Mouse (Mus musculus) MEL (cell line): Measurements from ENCODE around the gene Rfx4. TPM values are rescaled to one million over a fixed set of nuclear protein-coding genes. Genes with fewer than 3 reads are reported as not detected.

ENCODE experiments used
- DNase-seq: peaks from one replicate; pipeline ENCODE4 v3.0.0; 2011; ENCODE audit warnings: low read depth, low spot score
- H3K27ac ChIP-seq: 2 replicates; pipeline ENCODE4 v1.5.1; 2012; ENCODE audit warnings: low read depth, mild to moderate bottlenecking, control low read depth, low read length, moderate library complexity; ENCODE audit not compliant: control insufficient read depth
- H3K27me3 ChIP-seq, 2 experiments: fragments of 150-350 bp in 1 of 2; sonication (generic) in 1 of 2; 2 replicates each; pipeline ENCODE4 v1.6.1; 2012; ENCODE audit warnings: low read length in 2 of 2, mild to moderate bottlenecking in 2 of 2, improper control_type of control experiment in 1 of 2, moderate library complexity in 1 of 2; ENCODE audit not compliant: insufficient read depth in 2 of 2, control insufficient read depth in 1 of 2
- H3K36me3 ChIP-seq, 2 experiments: 2 replicates each; pipeline ENCODE4 v1.6.1; 2012 to 2014; ENCODE audit warnings: low read length in 2 of 2, improper control_type of control experiment in 1 of 2, inconsistent platforms in 1 of 2, mild to moderate bottlenecking in 1 of 2; ENCODE audit not compliant: insufficient read depth in 2 of 2, control insufficient read depth in 1 of 2
- H3K4me1 ChIP-seq, 2 experiments: fragments of 150-350 bp in 1 of 2; sonication (generic) in 1 of 2; 2 replicates each; pipeline ENCODE4 v1.6.1; 2012; ENCODE audit warnings: low read length in 2 of 2, improper control_type of control experiment in 1 of 2, mild to moderate bottlenecking in 1 of 2; ENCODE audit not compliant: insufficient read depth in 2 of 2, control insufficient read depth in 1 of 2
- H3K4me3 ChIP-seq, 2 experiments: fragments of 150-350 bp in 1 of 2; sonication (generic) in 1 of 2; 2 replicates each; pipeline ENCODE4 v1.5.1; 2012; ENCODE audit warnings: low read depth in 2 of 2, low read length in 2 of 2, mild to moderate bottlenecking in 2 of 2, moderate library complexity in 2 of 2, control low read depth in 1 of 2, improper control_type of control experiment in 1 of 2; ENCODE audit not compliant: control insufficient read depth in 1 of 2, insufficient read depth in 1 of 2
- H3K79me2 ChIP-seq: 2 replicates; pipeline ENCODE4 v1.6.1; 2012; ENCODE audit warnings: mild to moderate bottlenecking, low read length, moderate library complexity; ENCODE audit not compliant: control insufficient read depth, poor library complexity, insufficient read depth
- H3K9ac ChIP-seq: 2 replicates; pipeline ENCODE4 v1.6.1; 2012; ENCODE audit warnings: low read depth, mild to moderate bottlenecking, control low read depth, low read length, moderate library complexity; ENCODE audit not compliant: control insufficient read depth, poor library complexity, severe bottlenecking
- H3K9me3 ChIP-seq: fragments of 150-350 bp; sonication (generic); replicated peaks from 2 replicates; pipeline ENCODE4 v1.6.1; 2012; ENCODE audit warnings: mild to moderate bottlenecking, low read length, improper control_type of control experiment, moderate library complexity; ENCODE audit not compliant: insufficient read depth
- CHD2 ChIP-seq: IDR thresholded peaks from 2 replicates; pipeline ENCODE4 v1.6.1; 2011; ENCODE audit warnings: low read length, improper control_type of control experiment
- CTCF ChIP-seq, 3 experiments: IDR thresholded peaks in 2 of 3; conservative IDR thresholded peaks in 1 of 3; 2 replicates each; pipeline ENCODE4 v1.5.1; 2011 to 2012; ENCODE audit warnings: low read length in 3 of 3, low read depth in 2 of 3, mild to moderate bottlenecking in 2 of 3, improper control_type of control experiment in 1 of 3, inconsistent platforms in 1 of 3, mixed read lengths in 1 of 3, moderate library complexity in 1 of 3; ENCODE audit not compliant: control insufficient read depth in 1 of 3, insufficient read depth in 1 of 3, poor library complexity in 1 of 3, severe bottlenecking in 1 of 3
- ELF1 ChIP-seq: IDR thresholded peaks from 2 replicates; pipeline ENCODE4 v1.6.1; 2014; ENCODE audit warnings: low read depth, mild to moderate bottlenecking, inconsistent platforms, low read length, improper control_type of control experiment, moderate library complexity
- GABPA ChIP-seq: IDR thresholded peaks from 2 replicates; pipeline ENCODE4 v1.6.1; 2012; ENCODE audit warnings: low read depth, mild to moderate bottlenecking, inconsistent platforms, low read length, improper control_type of control experiment, moderate library complexity
- JUND ChIP-seq: IDR thresholded peaks from 2 replicates; pipeline ENCODE4 v1.6.1; 2011; ENCODE audit warnings: low read depth, mild to moderate bottlenecking, improper control_type of control experiment, low read length
- KAT2A ChIP-seq: conservative IDR thresholded peaks from 2 replicates; pipeline ENCODE4 v1.6.1; 2012; ENCODE audit warnings: low read depth, low read length, improper control_type of control experiment, inconsistent platforms
- MAZ ChIP-seq: IDR thresholded peaks from 2 replicates; pipeline ENCODE4 v1.6.1; 2012; ENCODE audit warnings: low read depth, mild to moderate bottlenecking, inconsistent platforms, low read length, improper control_type of control experiment
- MYC ChIP-seq: IDR thresholded peaks from 2 replicates; pipeline ENCODE4 v1.6.1; 2011; ENCODE audit warnings: low read depth, mild to moderate bottlenecking, low read length, improper control_type of control experiment, moderate library complexity
- SIN3A ChIP-seq: IDR thresholded peaks from 2 replicates; pipeline ENCODE4 v1.6.1; 2012; ENCODE audit warnings: low read length, improper control_type of control experiment, inconsistent platforms
- TBP ChIP-seq: IDR thresholded peaks from 2 replicates; pipeline ENCODE4 v1.8.0; 2011; ENCODE audit warnings: low read depth, low read length, improper control_type of control experiment
- TCF12 ChIP-seq: IDR thresholded peaks from 2 replicates; pipeline ENCODE4 v1.6.1; 2014; ENCODE audit warnings: low read depth, mild to moderate bottlenecking, inconsistent platforms, low read length, improper control_type of control experiment, moderate library complexity
- USF1 ChIP-seq: IDR thresholded peaks from 2 replicates; pipeline ENCODE4 v1.6.1; 2014; ENCODE audit warnings: low read depth, mild to moderate bottlenecking, inconsistent platforms, low read length, improper control_type of control experiment, moderate library complexity
- ZC3H11A ChIP-seq: IDR thresholded peaks from 2 replicates; pipeline ENCODE4 v1.6.1; 2012; ENCODE audit warnings: low read depth, mild to moderate bottlenecking, inconsistent platforms, low read length, improper control_type of control experiment
- ZKSCAN1 ChIP-seq: IDR thresholded peaks from 2 replicates; pipeline ENCODE4 v1.6.1; 2012; ENCODE audit warnings: low read depth, mild to moderate bottlenecking, inconsistent platforms, low read length, improper control_type of control experiment, moderate library complexity
- ZMIZ1 ChIP-seq: IDR thresholded peaks from 2 replicates; pipeline ENCODE4 v1.6.1; 2012; ENCODE audit warnings: low read depth, mild to moderate bottlenecking, inconsistent platforms, low read length, improper control_type of control experiment, moderate library complexity
- polyA plus RNA-seq, 2 experiments: library from polyadenylated mRNA; stranded (reverse) in 1 of 2; unstranded in 1 of 2; fragments of >175 nt in 1 of 2; fragments of >200 nt in 1 of 2; gene quantifications; 2 replicates each; pipeline versions ENCODE4 v1.2.1 to v1.2.4; 2012; ENCODE audit warnings: low replicate concordance in 2 of 2, low read depth in 1 of 2; ENCODE audit not compliant: insufficient read length in 2 of 2, insufficient read depth in 1 of 2, missing spikeins in 1 of 2
- total RNA-seq: library from RNA; depleted of rRNA; stranded (reverse); fragments of 300-350 nt; gene quantifications from 2 replicates; pipeline ENCODE4 v1.2.3, GENCODE M21; 2012

The Rfx4 gene
- total and polyA plus RNA-seq, 3 experiments: not detected

DNA sequence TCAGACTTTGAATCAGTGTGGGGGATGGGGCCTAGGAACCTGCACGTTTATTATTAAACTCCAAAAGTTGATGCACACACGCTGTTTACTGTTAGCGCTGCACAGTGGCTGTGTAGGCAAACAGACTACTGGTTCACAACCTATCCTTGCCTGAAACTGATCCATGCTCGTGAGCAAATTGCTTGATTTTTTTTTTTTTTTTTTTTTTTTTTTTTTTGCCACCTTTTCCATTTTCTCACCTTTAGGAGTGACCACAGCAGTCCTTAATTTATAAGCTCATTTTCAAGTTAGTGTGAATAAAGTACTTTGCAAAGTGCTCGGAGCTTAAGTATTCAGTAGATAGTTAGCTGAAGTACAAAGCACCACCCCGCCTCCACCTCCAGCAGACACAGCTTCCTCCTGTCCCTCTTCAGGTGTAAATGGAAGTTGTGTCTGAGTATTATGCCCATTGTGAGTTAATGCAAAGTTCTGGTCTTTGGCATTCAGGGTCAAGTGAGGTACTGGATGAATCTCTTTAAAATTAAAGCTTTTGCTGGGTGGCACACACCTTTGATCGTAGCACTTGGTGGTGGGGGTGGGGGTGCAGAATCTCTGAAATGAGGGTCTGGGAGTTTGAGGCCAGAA, 83.1 kb downstream of the Rfx4 start:
- no peak for DNase-seq
- peaks cover 0 to 2% of the 10 kb centered on the region in 2 experiments; a peak in 1 of 4 replicates for H3K27me3 ChIP-seq
- H3K9ac ChIP-seq: no peak overlapping the region
- TF ChIP-seq ELF1 (no peak), JUND (no peak), MAZ (no peak)
- H3K9me3 ChIP-seq: no peaks in the 10 kb centered on the region
- H3K27ac ChIP-seq: no peak overlapping the region
- no peaks in the 10 kb centered on the region for H3K4me1 ChIP-seq
- no peaks in the 10 kb centered on the region for H3K79me2 ChIP-seq
- H3K36me3 ChIP-seq: no peaks in the 10 kb centered on the region
- H3K4me3 ChIP-seq: no peak overlapping the region

DNA sequence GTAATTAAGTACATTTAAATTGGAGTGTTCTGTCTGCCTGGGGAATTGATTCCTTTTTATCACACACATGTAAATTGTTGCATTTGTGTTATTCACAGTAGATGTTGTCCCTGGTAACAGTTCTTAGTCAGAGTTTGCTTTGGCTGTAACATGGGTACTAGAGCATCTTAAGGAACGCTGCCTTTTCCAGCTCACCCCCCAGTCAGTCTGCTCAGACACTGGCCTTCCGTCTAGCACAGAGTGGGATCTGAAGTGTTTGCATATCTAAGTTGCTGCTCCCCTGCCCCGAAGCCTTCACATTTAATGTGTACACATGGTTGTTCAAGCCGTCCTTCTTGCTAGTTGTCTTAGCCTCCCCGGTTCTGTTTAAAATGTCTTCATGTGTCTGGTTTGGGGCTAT, 90.8 kb downstream of the Rfx4 start:
- no peaks in the 10 kb centered on the region for H3K4me1 ChIP-seq
- no peak for DNase-seq
- H3K9ac ChIP-seq: no peak overlapping the region
- H3K9me3 ChIP-seq: no peaks in the 10 kb centered on the region
- no peaks in the 10 kb centered on the region for H3K36me3 ChIP-seq
- H3K4me3 ChIP-seq: no peak overlapping the region
- TF ChIP-seq TCF12 (no peak), CTCF (IDR thresholded peaks at IDR 0.05 in 2 of 3, conservative IDR thresholded peaks at IDR 0.05 in 1 of 3; ENCODE audit: control insufficient read depth in 1 of 3, insufficient read depth in 1 of 3, low read depth in 2 of 3, low read length in 3 of 3, poor library complexity in 1 of 3, severe bottlenecking in 1 of 3) (no peak), JUND (no peak), MYC (no peak), GABPA (no peak), TBP (no peak), ZKSCAN1 (no peak), SIN3A (no peak), ZMIZ1 (no peak), USF1 (no peak), CHD2 (no peak), KAT2A (no peak), ZC3H11A (no peak)
- no peak overlapping the region for H3K27ac ChIP-seq
- peaks cover 0 to 2% of the 10 kb centered on the region in 2 experiments; a peak in 1 of 4 replicates for H3K27me3 ChIP-seq
- no peaks in the 10 kb centered on the region for H3K79me2 ChIP-seq
